Mouse (Mus musculus) stomach, embryonic 15.5 days (tissue): ENCODE measurements around the gene Lrrc38. TPM values are rescaled to one million over a fixed set of nuclear protein-coding genes. Genes with fewer than 3 reads are reported as not detected.

Experiments
- ATAC-seq: fragments of 200-750 bp; cut with Nextera tagmentation; 2 replicates; pipeline ENCODE4 v1.8.0; 2017; ENCODE audit warnings: low read depth, moderate number of reproducible peaks, moderate TSS enrichment; ENCODE audit not compliant: insufficient read depth, low FRiP score
- H3K27ac ChIP-seq: fragments of 300-500 bp; sonication (generic); 2 replicates; pipeline ENCODE4 v1.5.1; 2015; ENCODE audit warnings: mild to moderate bottlenecking, inconsistent platforms
- H3K27me3 ChIP-seq: fragments of 300-500 bp; sonication (generic); replicated peaks from 2 replicates; pipeline ENCODE4 v1.6.1; 2015; ENCODE audit warnings: inconsistent platforms
- H3K36me3 ChIP-seq: fragments of 300-500 bp; sonication (generic); 2 replicates; pipeline ENCODE4 v1.6.1; 2015; ENCODE audit warnings: inconsistent platforms
- H3K4me1 ChIP-seq: fragments of 300-500 bp; sonication (generic); 2 replicates; pipeline ENCODE4 v1.6.1; 2015; ENCODE audit warnings: inconsistent platforms
- H3K4me2 ChIP-seq: fragments of 300-500 bp; sonication (generic); 2 replicates; pipeline ENCODE4 v1.6.1; 2015; ENCODE audit warnings: mild to moderate bottlenecking, inconsistent platforms
- H3K4me3 ChIP-seq: fragments of 300-500 bp; sonication (generic); replicated peaks from 2 replicates; pipeline ENCODE4 v1.5.1; 2015; ENCODE audit warnings: inconsistent platforms
- H3K9ac ChIP-seq: fragments of 300-500 bp; sonication (generic); 2 replicates; pipeline ENCODE4 v1.6.1; 2015; ENCODE audit warnings: inconsistent platforms
- H3K9me3 ChIP-seq: fragments of 300-500 bp; sonication (generic); 2 replicates; pipeline ENCODE4 v1.6.1; 2016; ENCODE audit warnings: inconsistent platforms
- WGBS: fragments of 180-500 bp; shearing (Covaris S2); methylation state at CpG from one replicate; pipeline ENCODE4 v1.1.7; 2015; 5-methylcytosine and 5-hydroxymethylcytosine counted together
- polyA plus RNA-seq: library from polyadenylated mRNA; unstranded; fragments of >200 nt; fragmentation: Nextera tagmentation; extraction: Ambion mirVana; gene quantifications from 2 replicates; pipeline ENCODE4 v1.2.1, GENCODE M21; 2015

Lrrc38 gene
- 0.18 TPM in 1 of 2 replicates, not detected in the other for polyA plus RNA-seq

- peak within 1 kb of the TSS; percentile 44 for H3K4me3 ChIP-seq
- H3K4me2 ChIP-seq: peak within 1 kb of the TSS; percentile 91
- H3K9ac ChIP-seq: no peak within 1 kb of the TSS
- H3K27ac ChIP-seq: no peak within 1 kb of the TSS
- H3K27me3 ChIP-seq: peaks cover 44% of the 10 kb centered on the region
- H3K4me1 ChIP-seq: peaks cover 17% of the 10 kb centered on the region
- no peaks in the 10 kb centered on the region for H3K9me3 ChIP-seq
- under 1% methylated on average over 19 of the region's 19 CpGs for WGBS
- no peak for ATAC-seq
- H3K36me3 ChIP-seq: no peaks in the 10 kb centered on the region
These were observed at the start of gene Lrrc38 for GRCm38 (mm10) chr4:143349484-143349906. Lrrc38 (plus strand) TSS chr4:143349757.

- 15% methylated on average over 12 of the region's 12 CpGs for WGBS
- Histone ChIP-seq H3K9me3 (no peaks in the 10 kb centered on the region), H3K4me3 (peak overlapping the region; percentile 45; the same call in 1 of the 2 replicates), H3K4me2 (peak overlapping the region; percentile 61; the same call in 1 of the 2 replicates), H3K9ac (no peak overlapping the region), H3K4me1 (no peaks in the 10 kb centered on the region; the same call in 1 of the 2 replicates), H3K27me3 (no peaks in the 10 kb centered on the region), H3K36me3 (no peaks in the 10 kb centered on the region), H3K27ac (no peak overlapping the region)
- no peak for ATAC-seq
These were observed 49.4 kb upstream of the Lrrc38 start for GRCm38 (mm10) chr4:143300113-143300688.

DNA sequence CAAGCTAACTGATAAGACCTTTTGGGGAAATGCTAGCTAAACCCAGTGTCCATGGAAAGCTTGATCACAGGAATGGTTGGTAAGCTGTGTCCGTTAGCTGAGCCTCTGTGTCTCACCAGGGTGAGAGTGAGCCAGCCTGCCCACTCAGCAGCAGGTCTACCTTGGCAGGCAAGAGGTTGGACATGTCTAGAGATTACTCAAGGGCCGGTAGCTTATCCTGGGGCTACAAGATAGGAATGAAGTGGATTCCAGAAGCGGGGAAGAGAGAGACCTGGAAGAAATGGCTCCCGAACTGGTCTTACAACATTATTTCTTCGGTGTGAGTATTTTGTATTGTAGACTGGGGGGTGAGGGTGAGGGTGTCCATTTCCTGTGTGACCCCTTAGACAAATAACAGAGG, 48.5 kb upstream of the Lrrc38 start:
- ATAC-seq: no peak
- Histone ChIP-seq H3K4me2 (no peak overlapping the region), H3K4me3 (no peak overlapping the region), H3K27ac (no peak overlapping the region), H3K27me3 (no peaks in the 10 kb centered on the region), H3K9ac (no peak overlapping the region), H3K9me3 (no peaks in the 10 kb centered on the region), H3K4me1 (no peaks in the 10 kb centered on the region; the same call in 1 of the 2 replicates), H3K36me3 (no peaks in the 10 kb centered on the region)
- WGBS: 52% methylated on average over 5 of the region's 5 CpGs

GRCm38 (mm10) chr4:143301875-143302274, 47.7 kb upstream of the Lrrc38 start:
- H3K27me3 ChIP-seq: no peaks in the 10 kb centered on the region
- no peaks in the 10 kb centered on the region; the same call in 1 of the 2 replicates for H3K4me1 ChIP-seq
- H3K4me3 ChIP-seq: no peak overlapping the region
- 35% methylated on average over 4 of the region's 4 CpGs for WGBS
- H3K9me3 ChIP-seq: no peaks in the 10 kb centered on the region
- no peak overlapping the region for H3K9ac ChIP-seq
- H3K27ac ChIP-seq: no peak overlapping the region
- no peak overlapping the region for H3K4me2 ChIP-seq
- no peak for ATAC-seq
- H3K36me3 ChIP-seq: no peaks in the 10 kb centered on the region

GRCm38 (mm10) chr4:143302279-143302890, 47.2 kb upstream of the Lrrc38 start:
- no peak for ATAC-seq
- 45% methylated on average over 11 of the region's 11 CpGs for WGBS

DNA sequence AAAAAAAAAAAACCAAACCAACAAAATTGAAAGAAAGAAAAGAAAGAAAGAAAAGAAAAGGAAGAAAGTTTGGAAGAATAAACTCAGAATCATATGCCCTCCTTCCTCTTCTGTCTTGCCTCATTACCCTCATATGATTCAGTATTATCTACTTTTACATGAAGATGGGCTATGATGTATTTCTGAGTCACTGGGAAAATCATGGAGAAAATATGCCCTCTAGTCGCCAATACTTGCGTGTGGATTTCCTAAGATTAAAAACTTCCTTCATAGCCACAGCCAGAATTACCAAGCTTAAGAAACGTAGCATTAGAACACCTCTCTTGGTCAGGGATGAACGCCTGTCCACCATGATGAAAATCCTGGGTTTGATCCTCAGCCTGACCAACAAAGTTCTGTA, 44.5 kb upstream of the Lrrc38 start:
- H3K4me1 ChIP-seq: no peaks in the 10 kb centered on the region
- H3K9ac ChIP-seq: no peak overlapping the region
- no peaks in the 10 kb centered on the region for H3K27me3 ChIP-seq
- ATAC-seq: no peak
- H3K9me3 ChIP-seq: no peaks in the 10 kb centered on the region
- H3K4me2 ChIP-seq: no peak overlapping the region
- H3K36me3 ChIP-seq: no peaks in the 10 kb centered on the region
- WGBS: 89% methylated on average over 4 of the region's 4 CpGs
- no peak overlapping the region for H3K4me3 ChIP-seq
- no peak overlapping the region for H3K27ac ChIP-seq

More at GRCm38 (mm10) chr4:143302279-143302890, 47.2 kb upstream of the Lrrc38 start:
- Histone ChIP-seq H3K9me3 (no peaks in the 10 kb centered on the region), H3K27me3 (no peaks in the 10 kb centered on the region), H3K4me2 (no peak overlapping the region), H3K27ac (no peak overlapping the region), H3K4me1 (no peaks in the 10 kb centered on the region; the same call in 1 of the 2 replicates), H3K36me3 (no peaks in the 10 kb centered on the region), H3K4me3 (no peak overlapping the region), H3K9ac (no peak overlapping the region)

DNA sequence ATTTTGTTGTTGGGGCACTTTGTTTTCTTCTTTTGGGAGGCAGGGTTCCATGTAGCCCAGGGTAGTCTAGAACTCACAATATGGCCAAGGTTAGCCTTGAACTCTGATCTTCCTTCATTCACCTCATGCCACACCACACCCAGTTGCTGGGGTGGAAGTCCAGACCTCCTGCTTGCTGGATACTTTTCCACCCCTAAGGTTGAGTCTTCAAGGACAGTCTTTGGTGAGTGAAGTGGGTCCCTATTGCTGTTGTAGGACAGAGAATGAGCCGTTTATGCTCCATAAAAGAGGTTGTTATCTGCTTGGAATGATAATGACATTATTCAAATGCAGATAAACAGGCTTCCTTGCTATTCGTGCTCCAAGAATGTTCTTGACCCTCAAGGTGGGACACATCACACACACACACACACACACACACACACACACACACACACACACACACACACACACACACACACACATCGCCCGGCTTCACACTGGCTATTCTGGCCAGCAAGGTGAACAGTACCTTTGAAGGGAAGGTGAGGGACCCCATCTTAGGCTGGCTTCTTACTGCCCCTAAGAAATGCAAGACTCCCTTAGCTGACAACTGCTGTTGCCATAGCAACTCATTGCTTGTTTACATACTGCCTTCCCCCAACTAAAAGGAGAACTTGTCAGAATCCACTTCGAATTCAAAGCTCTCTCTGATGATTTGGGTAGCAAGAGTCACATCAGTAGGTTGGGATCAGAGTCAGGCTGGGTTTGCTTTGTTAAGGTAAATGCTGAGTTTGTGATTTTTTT, 43.4 kb upstream of the Lrrc38 start:
- H3K36me3 ChIP-seq: no peaks in the 10 kb centered on the region
- H3K4me2 ChIP-seq: no peak overlapping the region
- H3K9ac ChIP-seq: no peak overlapping the region
- ATAC-seq: no peak
- H3K27me3 ChIP-seq: no peaks in the 10 kb centered on the region
- no peaks in the 10 kb centered on the region for H3K9me3 ChIP-seq
- no peak overlapping the region for H3K27ac ChIP-seq
- 56% methylated on average over 5 of the region's 5 CpGs for WGBS
- H3K4me3 ChIP-seq: no peak overlapping the region
- H3K4me1 ChIP-seq: no peaks in the 10 kb centered on the region

DNA sequence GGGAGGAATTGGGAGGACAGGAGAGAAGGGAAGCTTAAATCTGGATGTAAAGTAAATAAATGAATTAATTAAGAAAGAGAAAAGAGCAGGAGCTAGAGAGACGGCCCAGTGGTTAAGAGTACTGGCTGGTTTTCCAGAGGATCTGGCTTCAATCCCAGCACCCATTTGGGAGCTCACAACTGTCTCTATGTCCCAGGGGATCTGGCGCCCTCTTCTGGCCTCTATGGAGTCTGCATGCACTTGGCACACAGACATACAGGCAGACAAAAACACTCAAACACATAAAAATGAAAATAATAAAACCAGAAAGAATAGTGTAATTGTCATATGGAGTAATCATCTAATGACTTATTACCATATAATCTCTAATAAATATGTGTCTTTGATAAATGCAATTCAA, 38.2 kb upstream of the Lrrc38 start:
- Histone ChIP-seq H3K9ac (no peak overlapping the region), H3K4me2 (no peak overlapping the region), H3K27ac (no peak overlapping the region), H3K9me3 (no peaks in the 10 kb centered on the region), H3K4me1 (no peaks in the 10 kb centered on the region), H3K4me3 (no peak overlapping the region), H3K27me3 (no peaks in the 10 kb centered on the region), H3K36me3 (no peaks in the 10 kb centered on the region)
- ATAC-seq: no peak
- 50% methylated on average over 2 of the region's 2 CpGs for WGBS

- Histone ChIP-seq H3K9ac (no peak overlapping the region), H3K36me3 (no peaks in the 10 kb centered on the region), H3K27me3 (no peaks in the 10 kb centered on the region), H3K4me3 (no peak overlapping the region), H3K4me2 (no peak overlapping the region), H3K9me3 (no peaks in the 10 kb centered on the region), H3K27ac (no peak overlapping the region), H3K4me1 (no peaks in the 10 kb centered on the region)
- ATAC-seq: no peak
- 57% methylated on average over 6 of the region's 6 CpGs for WGBS
These were observed 36.3 kb upstream of the Lrrc38 start for GRCm38 (mm10) chr4:143313299-143313698.

GRCm38 (mm10) chr4:143324176-143324924, 25.2 kb upstream of the Lrrc38 start:
- ATAC-seq: no peak
- Histone ChIP-seq H3K27ac (no peak overlapping the region), H3K9me3 (no peaks in the 10 kb centered on the region), H3K4me1 (peaks cover 6% of the 10 kb centered on the region; the same call in 1 of the 2 replicates), H3K4me2 (no peak overlapping the region), H3K27me3 (no peaks in the 10 kb centered on the region), H3K36me3 (no peaks in the 10 kb centered on the region), H3K4me3 (no peak overlapping the region), H3K9ac (no peak overlapping the region)
- 19% methylated on average over 8 of the region's 11 CpGs for whole genome bisulfite sequencing

- ATAC-seq: no peak; the same call in 1 of the 2 replicates
- Histone ChIP-seq H3K27me3 (no peaks in the 10 kb centered on the region), H3K4me1 (peaks cover 6% of the 10 kb centered on the region; the same call in 1 of the 2 replicates), H3K27ac (no peak overlapping the region), H3K9me3 (no peaks in the 10 kb centered on the region), H3K4me2 (peak overlapping the region; percentile 52), H3K4me3 (no peak overlapping the region; the same call in 1 of the 2 replicates), H3K9ac (no peak overlapping the region), H3K36me3 (no peaks in the 10 kb centered on the region)
- WGBS: 19% methylated on average over 15 of the region's 15 CpGs
These were observed 24.5 kb upstream of the Lrrc38 start for GRCm38 (mm10) chr4:143324925-143325624.
